Mouse (Mus musculus) kidney, adult 9 months (tissue): ENCODE data around the gene Gng3.
"Not testable (repeated sequence)": the region's sequence is repeated elsewhere in the genome, so short reads cannot be mapped to it uniquely, and the experiment has no call there.

Experiments
- DNase-seq: peaks from one replicate; pipeline ENCODE4 v3.0.0; 2022

The Gng3 gene

DNA sequence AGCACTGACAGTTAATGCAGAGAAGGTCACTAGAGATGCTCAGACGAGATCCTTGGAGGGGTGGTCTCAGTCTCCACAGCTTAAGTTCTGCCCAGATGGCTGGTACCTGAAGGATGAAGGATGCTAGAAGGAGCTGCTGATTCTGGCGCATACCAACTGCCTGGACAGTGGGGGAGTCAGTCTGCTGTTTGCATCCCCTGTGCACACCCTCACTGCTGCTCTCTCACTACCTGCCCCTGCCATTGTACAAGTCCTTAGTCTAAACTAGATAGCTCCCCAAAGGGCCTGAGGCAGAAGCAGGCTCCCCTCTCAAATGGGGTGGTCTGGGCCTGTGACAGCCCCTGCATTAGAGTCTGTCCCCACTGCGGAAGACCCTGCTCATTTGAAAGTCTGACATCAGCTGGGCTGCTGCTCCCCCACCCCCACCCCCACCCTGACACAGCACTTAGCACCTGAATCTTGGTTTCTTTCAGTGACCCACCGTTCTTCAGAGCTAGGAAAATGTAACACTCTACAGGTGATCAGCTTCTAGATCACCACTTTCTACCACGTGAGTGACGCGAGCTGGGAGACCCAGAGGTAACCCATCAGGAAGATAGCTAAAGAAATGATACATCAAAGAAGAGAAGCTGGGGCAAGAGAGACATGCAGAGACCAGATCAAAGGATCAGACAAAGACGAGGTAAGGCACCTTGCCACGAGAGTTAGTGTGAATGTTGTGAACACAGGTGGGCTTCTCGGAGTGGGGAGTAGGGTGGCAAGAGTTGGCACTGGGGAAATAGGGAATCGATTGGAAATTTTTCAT is at the start of gene Gng3:
Gene Gng3 (minus strand): TSS at position 92 of the 805 bp plus-strand sequence.
- DNase-seq, result no peak

DNA sequence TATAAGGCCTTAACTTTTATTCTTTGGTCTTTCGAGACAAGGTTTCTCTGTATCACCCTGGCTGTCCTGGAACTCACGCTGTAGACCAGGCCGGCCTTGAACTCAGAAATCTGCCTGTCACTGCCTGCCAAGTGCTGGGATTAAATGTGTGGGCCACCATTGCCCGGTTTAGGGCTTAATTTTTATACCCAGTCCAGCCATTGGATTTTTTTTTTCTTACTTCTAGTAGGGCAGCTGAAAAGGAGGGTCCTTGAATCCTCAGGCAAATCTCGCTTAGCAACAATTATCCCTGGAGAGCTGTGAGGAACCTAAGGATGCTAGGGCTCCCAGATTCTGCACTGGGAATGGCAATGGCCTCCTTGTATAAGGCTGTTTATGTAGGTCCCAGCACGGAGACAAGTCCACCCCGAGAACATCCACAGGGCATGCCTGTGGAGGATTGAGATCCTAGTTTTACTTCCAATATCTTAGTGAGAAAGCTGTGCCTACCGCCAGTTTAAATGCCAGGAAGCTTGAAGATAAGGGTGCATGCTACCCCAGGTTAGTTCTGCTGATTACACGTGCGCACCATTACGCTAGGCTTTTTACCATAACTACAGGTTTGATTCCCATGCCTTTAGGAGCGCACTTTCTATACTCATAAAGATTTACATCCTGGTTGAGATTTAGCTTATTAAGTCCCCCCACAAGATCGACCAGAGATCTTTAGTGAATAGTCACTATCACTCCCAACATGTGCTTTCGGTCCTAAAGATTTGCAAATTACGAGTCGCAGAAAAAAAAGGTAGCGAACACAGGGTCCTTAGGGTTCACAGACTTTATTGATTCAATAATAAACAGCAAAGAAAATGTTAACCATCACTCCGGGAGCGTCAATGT is 48.8 kb upstream of the Gng3 start:
- DNase-seq, result no peak

DNA sequence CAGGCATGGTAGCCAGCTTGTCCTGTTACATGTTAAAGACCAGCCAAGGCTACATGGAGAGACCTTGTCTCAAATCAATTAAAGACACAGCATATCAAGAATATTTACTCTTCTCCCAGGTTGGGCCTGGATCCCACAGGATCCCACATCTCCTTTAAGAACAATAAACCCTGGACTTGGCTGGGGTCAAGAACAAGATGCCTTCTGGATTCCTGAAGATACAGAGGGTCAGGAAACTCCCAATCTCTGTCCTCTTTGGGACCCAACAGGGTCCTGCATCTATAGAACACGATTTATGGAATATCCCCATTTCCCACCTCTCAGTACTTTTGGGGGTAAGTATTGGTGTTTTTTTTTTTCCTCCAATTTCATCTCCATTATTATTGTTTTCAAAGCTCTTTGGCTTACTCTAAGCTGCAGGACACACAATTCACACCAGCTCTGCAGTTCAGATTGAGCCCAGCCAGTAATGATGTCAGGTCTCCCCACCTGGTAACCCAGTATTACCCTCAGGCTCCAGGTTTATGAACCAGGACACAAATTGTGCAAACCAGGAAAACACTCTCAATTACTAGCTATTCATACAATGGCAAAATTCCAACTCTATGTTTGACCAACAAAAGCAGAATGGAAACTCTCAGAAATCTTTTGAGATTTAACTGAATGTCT is 48.1 kb upstream of the Gng3 start:
- no peak for DNase-seq

DNA sequence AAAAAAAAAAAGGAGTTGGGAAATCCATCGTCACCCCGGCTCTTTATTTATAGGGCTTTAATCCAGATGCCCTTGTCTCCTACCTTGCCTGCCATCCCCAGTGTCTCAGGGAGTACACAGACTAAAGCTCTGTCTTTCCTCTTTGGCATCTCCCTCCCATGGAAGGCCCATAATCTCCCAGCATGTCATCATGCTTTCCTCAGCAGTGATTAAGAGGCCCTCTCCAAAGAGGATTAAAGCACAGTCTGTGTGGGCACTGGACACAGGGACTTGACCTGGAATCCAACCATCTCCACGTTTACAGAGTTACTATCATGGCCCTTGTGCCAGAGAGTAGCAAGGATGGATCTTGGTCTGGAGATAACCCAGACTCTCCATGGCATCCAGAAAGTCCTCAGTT is 44.6 kb upstream of the Gng3 start, which contains the start of the genes Lbhd1 and Gm49403:
Gene Lbhd1 (plus strand): TSS at position 117 of the 400 bp plus-strand sequence.
Gene Gm49403 (plus strand): TSS at position 315 of the 400 bp plus-strand sequence.
- no peak for DNase-seq

DNA sequence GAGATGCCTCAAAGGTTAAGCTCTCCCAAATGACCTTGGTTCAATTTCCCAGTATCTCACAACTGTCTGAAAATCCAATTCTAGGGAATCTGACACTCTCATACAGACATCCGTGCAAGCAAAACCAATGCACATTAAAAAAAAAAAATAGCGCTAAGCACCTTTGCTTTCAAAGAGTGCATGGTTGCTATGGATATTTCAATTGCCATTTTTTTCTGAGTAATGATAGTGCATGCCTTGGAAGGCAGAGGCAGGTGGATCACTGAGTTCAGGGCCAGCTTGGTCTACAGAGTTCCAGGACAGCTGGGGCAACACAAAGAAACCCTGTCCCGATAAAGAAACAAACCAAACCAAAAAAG is 42.0 kb upstream of the Gng3 start:
- no peak for DNase-seq

DNA sequence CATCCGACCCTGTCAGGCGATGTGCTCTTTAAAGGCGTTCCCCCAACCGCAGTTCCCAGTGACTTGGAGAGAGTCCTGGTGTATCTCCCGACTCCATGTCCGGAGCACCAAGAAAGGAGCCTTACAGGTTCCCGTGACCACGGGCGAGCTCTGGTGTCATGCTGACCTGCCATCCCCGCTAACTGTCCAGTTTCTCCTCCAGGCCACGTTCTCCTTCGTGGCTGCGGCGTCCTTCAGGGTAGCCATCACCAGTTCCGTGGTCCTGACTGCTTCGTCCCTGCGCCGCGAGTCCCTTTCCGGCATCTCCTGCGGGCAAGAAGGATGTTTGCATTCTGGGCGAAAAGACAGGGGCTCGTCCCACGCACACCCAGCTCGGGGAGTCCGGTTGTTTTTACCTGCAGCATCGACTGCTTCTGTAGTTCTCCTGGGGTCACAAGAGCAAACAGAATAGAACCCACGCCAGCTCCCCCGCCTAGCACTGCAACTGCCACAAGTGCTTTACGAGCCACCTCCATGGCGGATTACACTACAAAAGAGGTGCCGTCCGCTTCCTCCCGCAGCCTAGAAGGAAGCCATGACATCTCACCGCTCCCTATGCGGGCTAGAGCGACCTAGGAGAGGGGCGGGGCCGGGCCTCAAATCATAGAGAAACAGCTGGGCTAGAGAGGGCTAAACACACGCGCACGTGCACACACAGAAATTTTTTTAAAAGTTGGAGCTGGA is 41.5 kb upstream of the Gng3 start, which contains the start of gene Uqcc3:
Gene Uqcc3 (minus strand): TSS at position 613 of the 723 bp plus-strand sequence.
- peak; percentile 94 for DNase-seq

DNA sequence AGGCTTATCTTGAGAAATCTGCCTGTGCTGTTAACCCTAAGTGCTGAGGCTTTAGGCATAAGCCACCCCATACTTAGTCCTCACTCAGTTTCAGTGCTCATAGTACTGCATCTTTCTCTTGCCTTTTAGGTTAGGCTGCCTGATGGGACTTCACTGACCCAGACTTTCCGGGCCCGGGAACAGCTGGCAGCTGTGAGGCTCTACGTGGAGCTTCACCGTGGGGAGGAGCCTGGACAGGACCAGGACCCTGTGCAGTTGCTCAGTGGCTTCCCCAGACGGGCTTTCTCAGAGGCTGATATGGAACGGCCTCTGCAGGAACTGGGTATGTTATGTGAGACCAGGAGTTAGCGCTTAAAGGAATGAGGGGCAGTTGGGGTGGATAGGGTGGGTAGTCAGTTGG is 36.0 kb upstream of the Gng3 start:
- no peak for DNase-seq

DNA sequence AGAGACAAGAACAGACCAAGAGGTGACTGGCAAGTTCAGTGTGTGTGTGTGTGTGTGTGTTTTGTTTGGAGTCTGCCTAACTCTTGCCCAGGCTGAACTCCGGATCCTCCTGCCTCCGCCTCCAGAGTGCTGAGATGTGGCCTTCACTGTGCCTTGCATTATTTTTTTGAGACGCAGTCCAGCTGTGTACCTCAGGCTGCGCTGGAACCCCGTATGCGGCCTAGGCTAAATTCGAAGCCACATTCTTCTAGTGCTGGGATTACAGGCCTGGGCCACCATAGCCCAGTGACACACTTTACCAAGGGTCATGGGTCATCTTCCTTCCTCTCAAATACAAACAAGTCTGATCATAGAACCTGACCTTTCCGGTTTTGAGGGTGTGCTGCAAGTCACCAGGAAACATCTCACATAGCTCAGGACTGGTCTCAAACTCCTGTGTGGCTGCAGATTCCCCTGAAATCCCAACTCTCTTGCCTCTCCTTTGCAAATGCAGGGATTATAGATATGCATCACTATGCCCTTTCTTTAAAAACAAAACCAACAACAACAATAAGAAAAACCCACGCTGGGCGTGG is 33.4 kb upstream of the Gng3 start:
- no peak for DNase-seq

DNA sequence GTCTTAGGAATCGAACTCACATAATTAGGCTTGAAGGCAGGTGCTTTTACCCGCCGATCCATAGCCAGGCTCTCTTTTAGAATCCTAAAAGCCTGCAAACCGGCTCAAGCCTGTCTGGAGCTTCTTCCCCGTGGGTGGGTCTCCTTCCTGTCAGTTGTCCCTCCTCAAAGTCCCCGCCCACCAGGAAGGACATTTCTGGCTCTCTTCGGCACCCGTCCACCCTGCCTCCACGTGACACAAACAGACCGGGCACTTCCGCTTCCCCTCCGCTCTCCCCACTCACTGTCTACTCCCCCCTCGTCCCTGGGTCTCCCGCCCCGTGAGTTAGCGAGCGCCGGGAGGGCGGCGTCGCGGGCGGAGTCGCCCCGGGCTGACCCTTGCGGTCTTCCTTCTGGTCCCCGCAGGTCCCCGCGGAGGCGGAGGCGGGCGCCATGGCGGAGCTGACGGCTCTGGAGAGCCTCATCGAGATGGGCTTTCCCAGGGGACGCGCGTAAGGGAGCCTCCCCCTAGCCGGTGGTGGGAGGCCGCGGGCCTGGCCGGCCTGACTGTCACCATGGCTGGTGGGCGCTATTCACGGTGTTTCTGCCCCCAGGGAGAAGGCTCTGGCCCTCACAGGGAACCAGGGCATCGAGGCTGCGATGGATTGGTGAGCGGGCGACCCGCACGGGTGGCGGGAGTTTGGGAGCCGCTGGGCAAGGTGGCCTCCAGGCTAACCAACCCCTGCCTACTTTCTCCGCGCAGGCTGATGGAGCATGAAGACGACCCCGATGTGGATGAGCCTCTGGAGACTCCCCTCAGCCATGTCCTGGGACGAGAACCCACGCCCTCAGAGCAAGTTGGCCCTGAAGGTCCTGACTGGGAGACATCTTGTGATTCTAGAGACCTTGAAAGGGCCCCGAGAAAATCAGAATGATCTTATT is 32.5 kb upstream of the Gng3 start, which contains the start of gene Ubxn1:
Gene Ubxn1 (plus strand): TSS at position 230 of the 920 bp plus-strand sequence.
- peak; percentile 99 for DNase-seq

DNA sequence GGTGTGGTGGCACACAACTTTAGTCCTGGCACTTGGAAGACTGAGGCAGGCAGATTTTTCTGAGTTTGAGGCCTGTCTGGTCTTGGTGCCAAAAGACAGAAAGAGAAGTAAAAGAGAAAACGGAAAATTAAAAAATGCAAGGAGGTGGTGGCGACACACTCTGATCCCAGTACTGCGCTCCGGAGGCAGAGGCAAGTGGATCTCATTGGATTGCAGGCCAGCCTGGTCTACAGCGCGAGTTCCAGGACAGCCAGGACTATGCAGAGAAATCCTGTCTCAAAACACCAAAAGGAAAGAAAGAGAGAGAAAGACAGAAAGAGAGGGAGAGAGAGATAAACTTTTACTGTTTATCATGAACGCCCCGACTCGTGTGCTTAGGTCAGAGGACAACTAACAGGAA is 31.8 kb upstream of the Gng3 start:
- DNase-seq, result no peak

DNA sequence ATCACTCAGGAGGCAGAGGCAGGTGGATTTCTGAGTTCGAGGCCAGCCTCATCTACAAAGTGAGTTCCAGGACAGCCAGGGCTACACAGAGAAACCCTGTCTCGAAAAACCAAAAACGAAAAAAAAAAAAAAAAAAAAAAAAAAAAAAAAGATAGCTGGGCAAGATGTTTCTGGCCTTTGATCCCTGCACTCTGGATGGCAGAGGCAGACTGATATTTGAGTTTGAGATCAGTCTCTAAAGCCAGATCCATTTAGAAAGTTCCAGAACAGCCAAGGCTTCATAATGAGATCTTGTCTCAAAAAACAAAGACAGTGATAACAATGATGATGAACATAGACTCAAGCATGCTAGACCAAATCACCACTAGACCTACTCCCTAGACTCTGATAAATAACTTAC is 31.4 kb upstream of the Gng3 start:
- DNase-seq, result not testable (repeated sequence)

DNA sequence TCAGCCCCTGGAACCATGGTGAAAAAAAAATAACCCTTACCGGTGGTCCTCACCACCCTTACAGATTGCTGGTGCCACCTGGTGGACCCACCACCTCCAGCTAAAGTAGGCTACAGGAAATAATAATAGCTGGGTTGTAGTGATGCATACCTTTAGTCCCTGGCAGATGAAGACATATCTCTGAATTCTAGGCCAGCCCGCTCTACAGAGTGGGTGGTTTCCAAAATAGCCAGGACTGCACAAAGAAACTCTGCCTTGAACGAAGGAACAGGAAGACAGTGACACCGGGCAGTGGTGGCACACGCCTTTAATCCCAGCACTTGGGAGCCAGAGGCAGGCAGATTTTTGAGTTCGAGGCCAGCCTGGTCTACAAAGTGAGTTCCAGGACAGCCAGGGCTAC is 25.3 kb upstream of the Gng3 start:
- DNase-seq, result no peak

DNA sequence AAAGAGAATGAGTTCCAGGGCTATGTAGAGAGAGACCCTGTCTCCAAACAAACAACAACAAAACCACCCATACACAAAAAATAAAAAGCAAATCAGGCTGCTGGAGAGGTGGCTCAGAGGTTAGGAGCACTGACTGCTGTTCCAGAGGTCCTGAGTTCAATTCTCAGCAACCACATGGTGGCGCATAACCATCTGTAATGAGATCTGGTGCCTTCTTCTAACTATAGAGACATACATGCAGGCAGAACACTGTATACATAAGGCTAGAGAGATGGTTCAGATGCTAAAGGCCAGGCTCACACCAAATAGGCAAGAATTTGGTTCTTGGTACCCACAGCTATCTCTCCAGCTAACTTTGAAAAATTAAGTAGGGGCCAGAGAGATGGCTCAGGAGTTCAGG is 20.0 kb upstream of the Gng3 start:
- DNase-seq, result peak; percentile 30

DNA sequence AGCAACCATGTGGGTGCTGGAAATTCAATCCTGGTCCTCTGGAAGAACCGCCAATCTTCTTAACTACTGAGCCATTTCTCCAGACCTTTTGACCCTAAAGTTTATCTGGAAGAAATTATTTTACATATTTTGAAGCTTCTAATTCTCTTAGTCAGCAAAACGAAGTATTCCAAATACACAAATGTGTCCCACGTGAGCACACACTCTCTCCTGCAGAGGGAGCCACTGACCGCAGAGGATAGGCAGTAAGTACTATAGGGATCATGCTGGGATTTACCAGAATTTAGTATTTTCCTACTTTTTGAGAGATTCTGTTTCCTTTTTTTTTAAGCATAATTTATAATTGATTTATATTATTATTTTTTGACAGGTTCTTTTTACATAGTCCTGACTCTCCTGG is 18.7 kb upstream of the Gng3 start:
- DNase-seq, result peak; percentile 63

DNA sequence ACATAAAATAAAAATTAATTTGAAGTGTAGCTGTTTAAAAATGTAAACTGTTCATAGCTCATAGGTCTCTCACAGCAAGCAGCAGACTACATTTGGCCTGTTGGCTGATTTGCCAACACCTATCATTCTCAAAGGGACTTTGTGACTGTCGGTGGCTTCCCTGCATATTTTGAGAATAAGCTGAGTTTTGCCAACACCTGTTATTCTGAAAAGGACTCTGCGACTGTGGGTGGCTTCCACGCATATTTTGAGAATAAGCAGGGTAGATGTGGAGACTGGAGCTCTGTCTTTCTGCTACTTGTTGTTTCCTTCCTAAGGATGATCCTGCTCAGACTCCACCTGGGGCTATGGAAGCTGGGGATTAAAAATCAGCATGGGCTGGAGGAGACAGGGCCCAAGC is 14.1 kb upstream of the Gng3 start:
- DNase-seq, result no peak

DNA sequence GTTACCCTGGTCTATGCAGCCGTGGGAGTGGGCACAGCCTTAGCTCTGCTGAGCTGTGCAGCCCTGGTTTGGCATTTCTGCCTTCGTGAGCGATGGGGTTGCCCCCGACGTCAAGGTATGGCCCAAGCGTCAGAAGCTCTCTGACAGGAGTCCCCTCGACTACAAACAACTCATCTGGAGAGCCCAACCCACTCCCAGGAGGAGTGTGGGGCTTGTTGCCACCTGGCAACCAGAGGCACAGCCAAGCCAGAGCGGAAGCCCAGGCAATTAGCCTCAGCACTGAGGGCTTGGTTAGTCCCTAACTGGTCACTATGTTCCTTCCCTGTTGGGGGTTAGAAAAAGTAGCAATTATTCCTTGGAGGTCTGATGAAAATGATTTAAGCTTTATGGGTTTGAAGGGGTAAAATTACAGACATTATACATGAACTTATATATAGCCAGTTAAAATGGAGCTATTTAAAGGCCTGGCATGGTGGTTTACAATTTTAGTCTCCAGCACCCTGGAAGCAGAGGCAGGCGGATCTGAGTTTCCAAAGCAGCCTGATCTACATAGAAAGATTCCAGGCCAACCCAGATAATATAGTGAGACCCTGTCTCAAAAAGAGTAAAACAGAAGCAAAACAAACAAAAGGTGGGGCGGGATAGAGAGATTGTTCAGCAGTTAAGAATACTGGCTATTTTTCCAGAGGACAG is 13.4 kb upstream of the Gng3 start:
- no peak for DNase-seq

DNA sequence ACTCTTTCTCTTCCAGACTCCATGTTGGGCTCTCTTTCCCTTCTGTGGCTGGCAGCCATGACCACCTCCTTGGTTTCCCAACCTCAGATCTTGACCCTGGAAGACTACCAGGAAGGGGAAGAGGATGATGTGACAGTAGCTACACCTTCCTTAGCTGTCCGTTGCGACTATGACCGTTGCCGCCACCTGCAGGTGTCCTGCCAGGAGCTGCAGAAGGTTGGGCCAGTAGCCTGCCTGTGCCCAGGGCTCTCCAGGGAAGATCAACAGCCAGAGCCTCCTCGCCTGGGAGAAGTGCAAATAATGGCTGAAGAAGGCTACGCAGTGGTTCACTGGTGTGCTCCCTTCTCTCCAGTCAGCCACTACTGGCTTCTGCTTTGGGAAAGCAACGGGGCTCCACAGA is 12.6 kb upstream of the Gng3 start:
- no peak for DNase-seq

DNA sequence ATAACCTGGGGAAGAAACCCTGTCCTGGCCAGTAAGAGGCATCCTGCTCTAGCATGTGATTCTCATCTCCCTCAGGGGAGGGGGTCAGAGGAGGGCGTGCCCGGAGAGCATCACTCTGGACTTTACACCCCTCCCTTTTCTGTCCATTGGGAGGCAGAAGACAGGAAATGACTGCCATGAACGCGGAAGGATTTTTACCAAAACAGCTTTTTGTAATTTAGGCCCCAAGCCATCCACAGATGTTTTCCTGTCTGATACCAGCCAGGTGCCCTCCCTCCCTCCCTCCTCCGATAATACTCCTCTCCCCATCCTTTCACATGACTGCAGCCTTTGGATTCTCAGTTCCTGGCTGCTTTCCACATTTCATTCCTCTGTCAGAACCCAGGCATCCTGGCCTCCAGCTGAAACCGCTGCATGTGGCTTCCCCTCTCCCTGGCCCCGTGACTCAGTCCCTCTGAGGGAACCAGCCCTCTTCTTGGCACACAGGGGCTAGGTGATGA is 11.5 kb upstream of the Gng3 start, which contains the start of gene Lrrn4cl:
Gene Lrrn4cl (plus strand): TSS at position 367 of the 500 bp plus-strand sequence.
- no peak for DNase-seq

DNA sequence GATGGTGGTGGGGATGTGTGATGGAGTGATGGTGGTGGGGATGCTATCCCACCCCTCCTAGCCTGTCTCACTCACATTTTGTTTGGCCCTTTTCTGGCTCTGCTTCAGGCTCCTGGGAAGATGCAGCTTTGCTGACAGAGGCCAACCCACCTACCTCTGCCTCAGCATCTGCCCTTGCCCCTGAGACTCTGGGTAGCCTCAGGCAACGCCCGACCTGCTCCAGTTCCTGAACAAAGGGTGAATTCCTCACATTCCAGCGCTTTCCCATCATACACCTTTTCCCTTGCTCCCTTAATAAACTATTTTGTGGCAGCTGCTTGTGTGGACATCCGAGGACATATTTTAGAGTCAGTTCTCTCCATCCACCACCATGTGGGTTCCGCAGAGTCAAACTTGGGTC is 9.4 kb upstream of the Gng3 start:
- no peak for DNase-seq
